Mouse (Mus musculus): ENCODE results near the gene Ncbp1.

Ncbp1 gene

GRCm38 (mm10) chr4:46129311-46130004, 9.0 kb upstream of the Ncbp1 start:
- no peak for DNase-seq (ENCODE audit: low spot score)

- DNase-seq (ENCODE audit: low spot score): peak; percentile 36
These were observed 8.2 kb upstream of the Ncbp1 start for GRCm38 (mm10) chr4:46130221-46130620.

DNA sequence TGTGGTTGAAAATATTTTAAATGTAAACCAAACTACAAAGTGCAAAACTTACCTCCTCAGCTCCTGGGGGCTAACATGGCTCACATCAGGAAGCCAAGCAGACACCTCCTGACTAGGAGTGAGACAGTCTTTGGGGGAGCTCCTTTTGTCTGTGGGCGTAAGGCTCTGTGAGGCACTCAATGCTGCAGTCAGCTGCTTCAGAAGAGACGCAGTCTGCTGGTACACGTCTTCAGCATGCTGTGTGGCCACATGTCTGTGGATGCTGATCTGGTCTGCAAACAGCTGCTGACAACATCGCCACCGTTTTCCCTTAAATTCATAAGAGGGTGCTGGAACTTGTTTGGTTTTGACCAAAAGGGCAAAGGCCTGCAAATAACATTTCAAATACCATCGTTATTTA, 6.6 kb upstream of the Ncbp1 start:
- DNase-seq (ENCODE audit: low spot score): no peak

DNA sequence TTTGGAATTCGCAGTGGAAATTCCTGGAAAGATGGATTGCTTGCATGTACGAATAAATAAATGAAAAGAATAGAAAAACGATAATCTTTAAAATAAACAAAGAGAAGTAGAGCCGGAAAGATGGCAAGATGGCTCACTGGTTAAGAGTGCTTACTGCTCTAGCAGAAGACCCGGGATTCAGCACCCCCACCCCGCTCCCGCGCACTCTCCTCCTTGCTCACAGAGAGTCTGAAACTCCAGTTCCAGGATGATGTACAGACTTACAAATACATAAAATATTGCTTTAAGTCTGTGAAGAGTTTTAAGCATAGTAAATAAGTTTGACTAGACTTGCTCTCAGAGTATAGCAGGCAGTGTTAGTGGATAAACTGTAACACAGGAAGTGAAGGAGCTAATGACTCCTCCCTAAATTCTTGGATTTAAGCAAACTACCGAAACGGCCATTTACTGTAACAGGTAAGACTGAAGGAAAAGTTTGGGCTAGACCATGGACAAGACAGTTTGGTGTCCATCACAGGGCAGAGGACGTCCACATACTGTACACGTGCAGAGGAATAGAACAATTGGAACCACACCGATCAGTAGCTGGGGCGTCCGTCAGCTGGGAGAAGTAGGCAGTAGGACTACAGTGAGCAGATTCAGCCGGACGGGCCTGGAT, 655 bp upstream of the Ncbp1 start:
- DNase-seq (ENCODE audit: low spot score): peak; percentile 16

GRCm38 (mm10) chr4:46144323-46144722, 5.9 kb downstream of the Ncbp1 start:
- no peak for DNase-seq (ENCODE audit: low spot score)

- no peak for DNase-seq (ENCODE audit: low spot score)
These were observed 8.5 kb downstream of the Ncbp1 start for GRCm38 (mm10) chr4:46146881-46147280.

GRCm38 (mm10) chr4:46151903-46152544, 13.6 kb downstream of the Ncbp1 start:
- no peak for DNase-seq (ENCODE audit: low spot score)

DNA sequence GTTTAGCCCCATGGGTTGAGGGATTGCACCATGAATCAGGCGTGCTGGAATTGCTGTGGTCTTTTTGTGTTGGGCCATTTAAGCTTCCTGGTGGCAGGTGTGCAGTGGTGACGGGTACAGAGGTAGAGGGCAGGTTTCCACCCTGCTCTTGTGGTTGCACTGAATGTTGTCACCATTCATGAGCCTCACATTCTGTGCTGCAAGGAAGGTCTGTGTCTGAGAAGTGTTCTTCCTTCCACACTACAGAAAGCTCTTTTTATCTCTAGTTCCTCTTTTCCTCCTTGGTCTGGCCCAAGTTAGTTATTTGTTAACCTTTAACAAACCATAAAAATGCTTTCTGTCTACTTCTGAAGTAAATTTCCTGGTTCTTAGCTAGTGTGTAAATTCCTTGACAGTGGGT, 25.6 kb downstream of the Ncbp1 start:
- no peak for DNase-seq (ENCODE audit: low spot score)

- DNase-seq (ENCODE audit: low spot score): no peak
These were observed 27.4 kb downstream of the Ncbp1 start for GRCm38 (mm10) chr4:46165831-46166230.

DNA sequence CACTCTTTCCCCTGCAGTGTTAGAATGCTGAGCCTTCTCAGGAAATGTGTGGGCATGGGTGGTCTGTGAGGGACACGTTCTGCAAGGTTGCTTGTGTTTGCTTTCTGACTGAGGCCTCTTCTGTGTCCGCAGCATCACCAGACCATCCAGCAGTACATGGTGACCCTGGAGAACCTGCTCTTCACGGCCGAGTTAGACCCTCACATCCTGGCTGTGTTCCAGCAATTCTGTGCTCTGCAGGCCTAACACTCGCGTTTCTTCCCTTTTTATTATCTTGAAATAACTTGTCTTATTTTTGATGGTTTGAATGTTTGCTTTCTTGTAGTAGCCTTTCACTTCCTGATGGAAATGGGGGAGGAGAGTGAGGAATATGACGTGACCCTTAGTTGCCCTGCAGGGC, 33.3 kb downstream of the Ncbp1 start:
- DNase-seq (ENCODE audit: low spot score): no peak

- DNase-seq (ENCODE audit: low spot score): no peak
These were observed 37.9 kb downstream of the Ncbp1 start for GRCm38 (mm10) chr4:46176313-46176712.

DNA sequence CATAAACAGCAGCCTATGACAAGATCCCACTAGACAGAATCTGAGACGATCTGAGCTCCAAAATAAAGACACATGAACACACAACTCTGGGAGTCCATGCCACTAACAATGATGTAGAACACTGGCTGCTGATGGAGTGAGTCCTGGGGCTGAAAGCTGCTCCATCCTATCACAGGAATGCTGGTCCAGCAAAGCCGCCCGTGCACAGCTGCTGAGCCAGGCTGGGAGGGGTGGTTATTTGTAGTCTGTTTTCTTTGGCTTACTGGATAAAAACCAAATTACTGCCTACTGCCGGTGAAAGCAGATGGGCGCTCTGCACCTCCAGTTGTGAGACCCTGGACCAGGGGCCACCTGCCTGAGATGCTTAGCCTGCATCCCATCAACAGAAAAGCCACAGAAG, 38.6 kb downstream of the Ncbp1 start:
- DNase-seq (ENCODE audit: low spot score): no peak

- no peak for DNase-seq (ENCODE audit: low spot score)
These were observed 39.1 kb downstream of the Ncbp1 start for GRCm38 (mm10) chr4:46177496-46177895.

- DNase-seq (ENCODE audit: low spot score): no peak
These were observed 42.8 kb downstream of the Ncbp1 start for GRCm38 (mm10) chr4:46181168-46181567.

- DNase-seq (ENCODE audit: low spot score): no peak
These were observed 43.8 kb downstream of the Ncbp1 start for GRCm38 (mm10) chr4:46182181-46182580.

- no peak for DNase-seq (ENCODE audit: low spot score)
These were observed 47.0 kb downstream of the Ncbp1 start for GRCm38 (mm10) chr4:46185423-46185822.

DNA sequence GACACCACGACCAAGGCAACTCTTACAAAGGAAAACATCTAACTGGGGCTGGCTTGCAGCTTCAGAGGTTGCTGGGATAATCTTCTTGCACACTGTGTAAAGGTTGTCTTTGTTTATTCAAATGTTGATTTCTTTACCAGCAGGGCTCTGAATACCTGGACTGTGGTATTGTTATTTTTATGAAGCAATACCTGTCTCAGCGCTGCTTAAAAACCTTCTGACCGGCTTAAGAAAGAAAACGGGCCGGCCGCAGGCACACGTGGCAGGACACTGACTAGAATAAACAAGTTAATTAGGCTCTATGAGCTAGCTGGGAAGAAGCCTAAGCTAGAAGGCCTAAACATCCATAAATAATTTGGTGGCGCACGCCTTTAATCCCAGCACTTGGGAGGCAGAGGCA, 47.5 kb downstream of the Ncbp1 start:
- no peak for DNase-seq (ENCODE audit: low spot score)

- no peak for DNase-seq (ENCODE audit: low spot score)
These were observed 48.1 kb downstream of the Ncbp1 start for GRCm38 (mm10) chr4:46186466-46186865.

GRCm38 (mm10) chr4:46192011-46192410, 53.6 kb downstream of the Ncbp1 start:
- DNase-seq (ENCODE audit: low spot score): peak; percentile 31

GRCm38 (mm10) chr4:46195781-46196487, 57.5 kb downstream of the Ncbp1 start, which contains the start of gene Xpa:
TSS of gene Xpa (minus strand) at chr4:46196311.
- peak; percentile 95 for DNase-seq (ENCODE audit: low spot score)

- DNase-seq (ENCODE audit: low spot score): no peak
These were observed 58.1 kb downstream of the Ncbp1 start for GRCm38 (mm10) chr4:46196513-46196912.

DNA sequence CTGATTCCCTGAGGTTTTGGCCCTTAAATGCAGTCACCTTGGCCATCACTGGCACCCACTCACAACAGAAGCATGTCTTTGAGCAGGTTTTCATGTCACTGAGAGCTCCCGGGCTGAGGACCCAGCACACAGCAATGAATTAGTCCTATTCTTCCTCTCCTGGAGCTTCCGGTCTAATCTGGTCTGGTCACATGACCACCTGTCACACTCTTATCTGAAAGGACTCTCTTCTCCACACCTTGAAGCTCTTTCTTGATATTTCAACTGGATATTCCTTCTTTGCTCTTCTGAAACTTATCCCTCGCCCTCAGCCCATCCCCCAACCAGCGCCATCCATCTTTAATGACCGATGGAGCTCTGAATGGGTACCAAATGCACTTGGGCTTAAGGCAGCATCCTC, 59.7 kb downstream of the Ncbp1 start:
- no peak for DNase-seq (ENCODE audit: low spot score)

All from lung, postnatal 25 days (tissue).